Mouse (Mus musculus): ENCODE measurements around the gene Galm.
A peak's percentile ranks its signal among the peaks of the same experiment; 100 is the strongest.

Galm gene

DNA sequence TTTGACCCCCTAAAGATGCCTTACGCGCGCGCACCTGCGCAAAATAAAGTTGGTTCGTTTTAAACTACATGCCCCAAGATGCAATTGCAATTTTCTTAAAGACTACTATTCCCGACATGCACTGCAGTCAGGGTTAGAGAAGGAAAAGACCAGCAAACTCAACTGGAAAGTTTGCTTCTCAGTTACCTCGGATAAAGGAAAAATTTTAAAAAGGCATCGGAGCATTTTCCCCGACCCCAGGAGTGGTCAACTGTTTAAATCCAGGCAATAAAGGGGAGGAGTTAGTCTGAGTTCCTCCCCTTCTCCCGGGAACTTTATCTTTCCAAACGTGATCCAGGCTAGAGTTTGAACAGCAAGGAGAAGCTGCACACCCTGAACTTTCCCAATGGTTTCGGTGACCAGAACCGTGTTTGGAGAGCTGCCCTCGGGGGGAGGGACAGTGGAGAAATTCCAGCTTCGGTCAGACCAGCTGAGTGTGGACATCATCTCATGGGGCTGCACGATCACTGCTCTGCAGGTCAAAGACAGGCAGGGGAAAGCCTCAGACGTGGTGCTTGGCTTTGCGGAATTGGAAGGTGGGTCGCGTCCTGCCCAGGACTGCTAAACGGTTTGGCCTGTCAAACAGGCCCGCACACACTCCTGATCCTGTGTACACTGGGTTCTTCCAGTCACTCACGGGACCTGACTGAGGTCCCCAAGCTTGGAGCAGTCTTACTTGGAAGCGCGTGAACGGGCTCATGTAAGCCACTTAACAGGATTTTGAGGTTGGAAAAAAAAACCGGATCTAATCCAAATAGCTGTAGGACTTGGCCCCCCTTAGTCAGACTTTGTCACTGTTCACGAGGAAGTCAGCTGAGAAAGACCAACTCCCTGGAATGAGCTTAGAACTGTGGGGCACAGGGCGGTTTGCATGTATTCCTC, at the start of gene Galm:
Galm (plus strand) TSS at position 141 of the 921 bp plus-strand sequence.
- peak; percentile 67 for DNase-seq (ENCODE audit: low read depth, low spot score)

DNA sequence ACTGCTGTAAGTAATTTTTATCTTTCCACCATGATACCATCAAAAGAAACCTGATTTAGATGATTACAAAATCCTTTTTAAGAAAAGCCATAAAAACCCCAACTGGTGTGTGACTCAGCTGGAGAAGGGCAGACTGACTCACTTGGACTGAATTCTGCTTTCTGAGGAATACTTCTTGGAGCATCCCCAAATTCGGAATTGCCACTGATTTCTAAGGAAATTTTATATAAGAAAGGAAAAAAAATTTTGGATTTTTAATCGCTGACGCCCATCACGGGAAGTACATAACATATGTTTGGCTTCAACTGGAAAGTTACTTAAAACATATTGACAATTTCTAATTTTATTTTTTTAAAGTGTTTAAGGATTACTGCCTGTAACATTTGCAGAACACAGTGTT, 48.5 kb upstream of the Galm start:
- DNase-seq (ENCODE audit: low read depth, low spot score), result no peak

DNA sequence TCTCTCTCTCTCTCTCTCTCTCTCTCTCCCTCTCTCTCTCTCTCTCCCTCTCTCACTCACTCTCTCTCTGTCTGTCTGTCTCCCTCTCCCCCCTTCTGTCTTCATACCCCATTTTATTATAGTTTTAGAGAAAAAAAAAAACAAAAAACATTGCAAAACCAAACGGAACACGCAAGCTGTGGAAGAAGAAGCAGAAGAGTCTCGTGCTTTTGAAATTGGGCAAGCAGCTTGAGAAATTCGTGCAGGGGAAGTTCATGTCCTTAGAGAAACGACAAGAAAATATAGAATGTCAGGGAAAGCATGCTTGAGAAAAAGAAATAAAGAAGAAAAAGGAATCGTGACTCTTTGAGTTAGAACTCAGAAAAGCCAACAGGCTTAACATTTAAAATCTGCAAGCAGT, 44.0 kb upstream of the Galm start:
- no peak for DNase-seq (ENCODE audit: low read depth, low spot score)

DNA sequence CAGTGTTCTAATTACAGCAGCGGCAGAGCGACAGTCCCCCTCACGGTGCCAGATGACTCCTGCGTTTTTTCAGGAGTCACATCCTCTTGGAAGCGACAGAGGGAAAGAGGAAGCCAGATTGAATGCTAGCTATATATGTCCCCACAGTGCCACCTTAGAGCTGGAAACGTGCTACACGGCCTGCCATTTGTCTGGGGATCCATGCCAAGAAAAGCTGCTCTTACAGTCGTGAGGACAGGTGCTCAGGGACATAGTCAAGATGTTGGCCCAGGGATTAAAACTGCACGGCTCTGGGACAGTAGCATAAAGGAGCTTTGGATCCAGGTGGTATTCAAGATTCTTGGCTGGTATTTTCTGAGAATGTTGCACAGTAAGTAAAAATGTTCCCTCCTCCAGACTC, 42.8 kb upstream of the Galm start:
- DNase-seq (ENCODE audit: low read depth, low spot score), result no peak

DNA sequence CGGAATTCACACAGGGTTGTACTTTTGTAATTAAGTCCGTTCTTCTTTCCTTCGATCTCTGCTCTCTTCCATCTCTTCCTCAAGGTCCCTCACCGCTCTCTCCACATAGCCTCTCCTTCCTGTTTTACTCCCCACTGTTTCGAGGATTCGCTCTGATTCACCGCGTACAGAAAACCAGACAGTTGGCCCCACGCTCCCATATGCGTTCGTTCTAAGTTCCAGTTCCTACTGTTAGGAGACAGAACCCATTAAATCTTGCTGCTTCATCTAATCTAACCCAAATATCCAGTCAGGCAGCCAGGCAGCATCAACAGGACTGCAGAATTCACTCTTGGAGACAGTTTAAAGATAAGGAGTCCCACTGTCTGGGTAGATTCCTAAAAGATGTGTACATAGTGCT, 40.7 kb upstream of the Galm start:
- DNase-seq (ENCODE audit: low read depth, low spot score), result no peak

DNA sequence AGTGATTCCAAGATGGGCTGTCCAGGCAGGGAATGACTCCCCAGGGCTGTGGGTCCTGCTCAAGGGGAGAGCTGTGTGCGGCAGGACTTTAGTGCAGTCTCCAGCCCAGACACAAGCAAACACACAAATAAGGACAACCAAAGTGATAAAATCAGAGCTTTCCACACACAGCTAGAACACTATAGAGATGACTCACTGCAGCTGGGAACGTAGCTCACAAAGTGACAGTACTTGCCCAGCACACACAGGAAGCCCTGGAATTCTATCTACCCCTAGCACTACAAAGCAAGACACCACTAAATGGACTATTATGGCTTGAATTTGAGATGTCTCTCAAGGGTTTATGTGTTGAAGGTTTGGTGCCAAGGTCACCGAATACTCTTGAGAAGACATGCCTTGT, 39.1 kb upstream of the Galm start:
- DNase-seq (ENCODE audit: low read depth, low spot score), result no peak

DNA sequence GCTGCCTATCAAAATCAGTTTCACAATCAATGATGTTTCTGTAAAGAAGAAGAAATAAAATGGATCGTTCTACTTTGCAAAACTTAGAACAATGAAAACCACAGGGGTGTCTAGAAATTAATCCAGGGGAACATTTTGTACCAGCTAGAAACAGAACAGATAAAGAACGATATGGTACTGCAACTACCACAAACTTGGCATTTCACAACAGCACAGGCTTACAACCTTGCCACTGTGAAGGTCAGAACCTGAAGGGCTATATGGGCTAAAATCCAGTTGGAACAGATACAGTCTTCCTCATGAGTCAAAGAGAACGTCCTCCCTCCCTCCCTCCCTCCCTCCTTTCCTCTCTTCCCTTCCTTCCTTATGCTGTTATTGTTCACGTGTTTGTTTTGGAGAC, 36.7 kb upstream of the Galm start:
- DNase-seq (ENCODE audit: low read depth, low spot score), result no peak

DNA sequence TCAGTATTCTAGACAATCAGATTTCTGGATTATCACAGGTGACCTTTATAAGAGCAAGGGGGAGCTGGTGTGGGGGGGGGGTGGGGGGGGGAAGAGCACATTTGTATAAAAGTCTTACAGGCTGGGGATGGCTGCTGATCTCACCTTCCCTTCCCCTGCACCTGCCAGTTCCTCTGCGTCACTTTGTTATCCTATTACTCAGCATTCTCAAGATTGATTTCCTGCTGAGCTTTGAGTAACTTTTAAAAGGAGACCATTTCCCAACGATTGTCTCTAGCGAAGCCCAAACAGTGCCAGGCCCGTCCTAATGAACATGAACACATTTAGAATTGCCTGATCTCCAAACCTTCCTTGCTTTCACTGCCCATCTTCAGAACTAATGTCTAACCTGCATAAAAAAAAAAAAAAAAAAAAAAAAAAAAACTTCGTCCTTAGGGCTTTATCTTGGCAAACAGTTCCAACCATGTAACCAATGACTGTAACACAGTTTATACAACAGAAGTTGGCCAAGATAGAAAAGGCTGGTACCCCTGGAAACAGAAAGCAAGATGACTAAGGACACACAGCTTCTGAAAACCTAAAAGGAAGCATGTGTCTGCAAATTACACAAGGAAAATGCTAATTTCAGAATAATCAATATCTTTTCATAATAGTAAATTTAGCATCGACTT, 35.3 kb upstream of the Galm start:
- peak; percentile 42 for DNase-seq (ENCODE audit: low read depth, low spot score)

DNA sequence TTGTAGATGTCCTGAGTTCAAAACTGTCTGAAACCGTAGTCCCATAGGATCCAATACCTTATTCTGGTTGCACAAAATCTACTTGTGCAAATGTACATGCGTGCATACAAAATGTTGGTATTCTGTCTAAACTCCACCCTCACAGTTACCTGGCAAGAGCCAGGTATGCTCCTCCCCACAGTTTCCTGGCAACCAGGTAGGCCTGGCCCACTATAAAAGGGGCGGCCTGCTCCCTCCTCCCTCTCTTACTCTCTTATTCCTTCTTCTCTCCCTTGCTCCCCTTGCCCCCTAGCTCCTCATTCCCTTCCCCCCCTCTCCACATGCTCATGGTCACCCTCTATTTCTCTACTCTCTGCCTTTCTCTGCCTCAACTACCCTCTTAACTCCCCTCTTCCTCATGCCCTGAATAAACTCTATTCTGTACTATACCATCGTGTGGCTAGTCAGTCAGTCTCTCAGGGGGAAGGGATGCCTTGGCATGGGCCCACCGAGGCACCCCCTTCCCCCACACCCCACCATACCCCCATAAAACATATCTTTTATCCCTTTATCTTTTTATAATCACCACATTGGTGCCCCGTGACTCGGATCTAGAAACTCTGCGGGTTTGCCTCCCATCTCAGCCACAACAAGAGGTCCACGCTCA, 31.9 kb upstream of the Galm start:
- no peak for DNase-seq (ENCODE audit: low read depth, low spot score)

DNA sequence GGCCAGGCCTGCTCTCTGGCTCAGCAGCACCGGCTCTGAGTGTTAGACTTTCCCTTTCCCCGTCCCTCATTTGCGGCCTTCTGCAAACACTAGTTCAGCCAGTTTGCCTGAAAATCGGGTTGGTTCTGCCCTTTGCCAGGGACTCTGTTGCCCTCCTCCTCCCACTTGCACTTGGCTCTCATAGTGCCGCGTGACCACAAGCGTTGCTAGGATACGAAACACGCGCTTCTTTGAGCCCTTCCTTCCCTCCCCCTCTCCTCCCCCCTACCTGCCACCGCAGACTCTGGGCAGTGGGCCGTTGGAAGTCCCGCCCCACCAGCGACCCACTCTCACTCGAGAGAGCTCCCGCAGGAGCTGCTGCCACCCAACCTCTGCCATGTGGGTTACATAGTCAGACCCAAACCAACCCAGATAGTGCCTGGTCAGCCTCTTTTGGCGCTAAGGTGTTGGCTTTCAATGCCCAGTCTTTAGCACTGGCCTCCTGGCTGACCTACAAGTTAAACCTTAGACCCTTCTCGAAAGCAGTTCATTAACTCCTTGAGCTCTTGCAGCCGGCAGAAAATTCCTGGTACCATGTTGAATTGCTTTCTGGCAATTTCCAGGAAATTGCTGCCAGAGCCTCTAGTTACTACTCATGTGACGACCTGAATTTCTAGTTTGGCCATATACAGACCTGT, 31.1 kb upstream of the Galm start:
- DNase-seq (ENCODE audit: low read depth, low spot score), result peak; percentile 75

DNA sequence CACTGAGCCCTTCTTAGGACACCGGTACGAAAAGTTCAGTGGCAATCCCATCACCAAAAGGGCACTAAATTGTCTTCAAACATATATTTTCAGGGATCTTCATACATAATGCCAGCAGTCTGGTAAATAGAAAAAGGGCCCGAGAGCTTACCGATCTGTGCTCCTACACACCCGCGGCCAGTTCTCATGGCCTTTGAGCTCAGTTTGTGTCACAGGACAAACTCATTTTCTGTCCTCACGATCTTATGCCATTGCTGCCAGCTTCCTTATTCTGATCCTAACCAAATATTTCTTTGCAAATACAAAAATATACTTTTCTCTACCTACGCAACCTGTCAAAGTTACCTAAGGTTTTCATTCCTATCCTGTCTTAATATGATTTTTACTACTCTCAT, 30.6 kb upstream of the Galm start:
- DNase-seq (ENCODE audit: low read depth, low spot score), result no peak

DNA sequence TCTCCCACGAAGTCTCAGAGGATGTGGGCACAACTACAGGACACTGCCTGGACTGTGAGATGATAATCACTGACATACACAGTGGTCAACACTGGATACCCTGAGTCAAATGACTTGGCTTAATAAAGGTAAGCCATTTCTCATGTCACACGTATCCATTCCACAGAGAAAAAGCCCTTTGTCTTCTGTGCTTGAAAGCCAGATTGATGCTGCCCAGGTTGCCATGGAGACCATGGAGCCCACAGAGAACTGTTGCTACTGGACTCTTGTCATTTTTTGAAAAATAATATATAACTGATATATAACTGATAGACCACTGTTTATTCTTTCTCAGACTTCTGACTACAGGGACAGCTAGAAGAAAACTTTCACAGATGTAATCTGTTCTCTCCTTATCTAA, 30.1 kb upstream of the Galm start:
- no peak for DNase-seq (ENCODE audit: low read depth, low spot score)

DNA sequence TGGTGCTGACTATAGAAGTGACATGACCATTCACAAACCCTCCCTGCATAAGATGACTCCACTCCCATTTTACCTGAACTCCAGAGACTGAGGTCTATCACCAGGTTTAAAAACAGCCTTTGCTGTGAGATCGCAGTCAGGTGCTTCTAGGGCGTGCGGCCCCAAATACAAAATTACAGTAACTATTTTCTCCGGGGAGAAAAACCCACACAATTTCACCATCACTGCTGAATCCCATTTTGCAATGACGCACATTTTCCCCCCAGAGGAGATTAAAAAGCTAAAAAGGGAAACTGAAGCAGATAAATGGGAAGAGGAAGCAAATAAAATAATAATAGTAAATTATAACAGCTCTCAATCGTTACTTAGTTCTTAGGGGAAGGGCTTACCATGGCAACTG, 27.4 kb upstream of the Galm start:
- DNase-seq (ENCODE audit: low read depth, low spot score), result no peak

DNA sequence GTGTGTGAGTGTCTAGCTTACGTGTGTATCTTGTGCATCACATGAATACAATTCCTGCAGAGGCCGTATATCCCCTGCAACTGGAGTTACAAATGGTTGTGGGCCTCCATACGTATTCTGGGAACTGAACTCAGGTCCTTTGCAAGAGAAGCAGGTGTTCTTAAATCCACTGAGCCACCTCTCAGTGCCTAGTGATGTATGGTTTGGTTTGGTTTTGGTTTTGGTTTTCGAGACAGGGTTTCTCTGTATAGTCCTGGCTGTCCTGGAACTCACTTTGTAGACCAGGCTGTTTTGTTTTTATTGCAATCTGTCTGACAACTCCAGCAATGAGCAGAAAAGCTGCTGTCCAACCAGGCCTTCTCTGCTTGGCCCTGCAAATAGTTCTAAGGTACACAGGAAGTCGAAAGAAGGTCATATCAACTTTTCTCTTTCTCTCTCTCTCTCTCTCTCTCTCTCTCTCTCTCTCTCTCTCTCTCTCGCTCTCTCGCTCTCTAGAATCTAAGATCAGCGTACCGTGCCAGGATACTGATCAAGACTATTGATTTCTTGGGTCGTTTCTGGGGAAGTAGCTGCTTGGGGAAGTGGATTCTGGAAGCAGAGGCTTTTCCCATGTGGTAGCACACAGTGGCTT, 21.8 kb upstream of the Galm start:
- no peak for DNase-seq (ENCODE audit: low read depth, low spot score)

DNA sequence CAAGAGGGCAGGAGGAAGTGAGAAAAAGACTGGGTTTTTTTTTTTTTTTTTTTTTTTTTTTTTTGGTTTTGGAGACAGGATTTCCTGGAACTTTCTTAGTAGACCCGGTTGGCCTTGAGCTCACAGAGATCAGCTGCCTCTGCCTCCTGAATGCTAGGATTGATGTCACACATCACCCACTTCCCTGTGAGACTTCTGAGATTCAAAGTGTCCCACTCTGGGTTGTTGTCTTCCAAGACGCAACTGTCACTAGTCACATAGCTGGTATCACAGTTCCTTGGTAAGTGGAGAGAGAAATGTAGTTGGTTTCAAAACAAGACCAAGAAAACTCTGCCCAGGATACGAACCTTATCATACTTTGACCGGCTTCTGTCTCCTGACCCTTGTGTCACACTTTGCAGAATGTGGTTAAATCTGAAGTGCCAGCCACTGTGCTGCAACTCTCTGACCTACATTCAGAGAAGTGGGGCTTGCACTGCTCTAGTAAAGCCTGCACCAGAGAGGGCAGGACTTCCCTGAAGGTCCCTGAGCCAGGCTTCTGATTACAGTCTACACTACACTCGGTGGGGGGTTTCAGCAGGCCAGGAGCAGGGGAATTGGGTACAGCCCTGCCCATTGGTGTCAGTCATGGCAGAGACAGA, 14.5 kb upstream of the Galm start:
- DNase-seq (ENCODE audit: low read depth, low spot score), result no peak

DNA sequence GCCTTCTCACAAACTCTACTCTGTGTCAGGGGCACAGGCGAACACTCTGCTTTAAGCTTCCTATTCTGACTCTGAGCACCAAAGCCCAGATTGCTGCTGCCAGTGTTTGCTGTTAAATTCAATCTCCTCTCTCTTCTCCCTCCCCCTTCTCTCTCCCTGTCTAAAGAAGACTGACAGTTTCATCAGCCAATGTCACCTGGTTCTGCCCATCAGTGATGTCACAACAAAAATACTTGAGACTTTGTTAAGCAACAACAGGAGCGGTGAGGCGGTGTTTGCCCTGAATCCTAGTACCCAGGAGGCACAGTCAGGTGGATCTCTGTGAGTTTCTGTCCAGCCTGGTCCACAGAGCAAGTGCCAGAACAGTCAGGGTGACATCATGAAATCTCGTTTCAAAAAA, 13.8 kb upstream of the Galm start:
- DNase-seq (ENCODE audit: low read depth, low spot score), result no peak

DNA sequence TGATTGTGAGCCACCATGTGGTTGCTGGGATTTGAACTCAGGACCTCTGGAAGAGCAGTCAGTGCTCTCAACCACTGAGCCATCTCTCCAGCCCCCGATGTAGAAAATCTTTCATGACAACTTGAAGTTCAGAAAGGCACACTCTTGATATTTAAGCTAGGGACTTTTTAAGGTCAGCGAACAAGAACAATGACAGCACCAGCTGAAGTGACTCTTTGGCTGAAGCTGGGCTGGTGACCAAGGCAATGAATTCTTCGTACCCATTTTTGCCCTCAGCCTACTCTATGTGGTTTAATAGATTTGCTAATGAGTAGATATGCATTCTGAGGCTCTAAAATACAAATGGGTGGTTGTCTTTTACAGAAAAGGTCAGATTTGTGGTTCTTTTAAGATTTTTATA, 6.9 kb upstream of the Galm start:
- DNase-seq (ENCODE audit: low read depth, low spot score), result no peak

DNA sequence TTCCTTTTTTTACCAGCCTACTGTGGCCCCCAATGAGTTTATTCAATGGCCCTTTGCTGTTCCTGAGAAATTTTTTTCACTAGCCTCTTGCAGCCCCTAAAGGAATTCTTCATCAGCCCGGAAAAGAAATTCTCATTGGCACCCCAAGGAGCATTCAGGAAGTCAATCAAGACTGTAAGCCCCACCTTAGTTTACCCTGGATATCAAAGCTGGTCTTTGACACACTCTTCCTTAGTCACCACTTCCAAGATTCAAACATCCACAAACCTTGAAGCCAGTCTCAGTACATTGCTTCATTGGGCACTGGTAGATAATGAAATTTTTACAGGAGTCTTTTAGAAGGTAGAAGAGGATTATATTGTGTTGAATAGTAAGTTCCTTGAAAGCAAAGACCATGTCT, 5.4 kb upstream of the Galm start:
- no peak for DNase-seq (ENCODE audit: low read depth, low spot score)

DNA sequence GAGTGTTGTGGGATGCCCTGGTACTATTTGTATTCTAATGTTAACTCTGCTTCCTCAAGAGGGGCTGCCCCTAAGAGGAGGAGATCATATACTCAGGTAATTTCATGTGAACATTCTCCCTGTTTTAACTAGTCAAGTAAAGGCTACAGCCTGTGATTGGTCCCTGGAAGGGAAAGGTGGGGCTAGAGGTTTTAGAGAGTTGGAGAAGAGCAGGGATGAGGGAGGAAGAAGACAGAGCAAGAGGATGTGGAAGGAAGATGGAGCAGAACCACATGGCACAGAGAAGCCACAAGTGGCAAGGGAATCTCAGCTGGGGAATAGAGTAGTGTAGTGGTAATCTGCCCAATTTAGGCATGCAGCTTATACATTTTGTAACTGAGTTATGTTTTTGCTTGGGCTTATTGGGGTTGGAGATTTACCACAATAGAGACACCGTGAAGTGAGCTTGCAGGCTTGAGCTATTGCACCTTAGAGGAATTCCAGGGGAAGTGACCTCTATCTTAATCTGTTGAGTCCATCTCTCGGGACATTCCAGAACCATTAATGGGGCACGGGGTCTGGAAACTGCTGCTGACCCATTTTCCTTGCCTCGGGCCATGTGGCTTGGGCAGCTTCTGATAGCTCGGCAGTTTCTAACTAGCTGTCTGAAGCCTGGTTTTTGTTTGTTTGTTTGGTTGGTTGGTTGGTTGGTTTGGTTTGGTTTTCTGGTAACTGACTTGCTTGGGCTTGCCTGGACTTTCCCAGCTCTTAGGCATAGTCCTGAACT, 2.1 kb upstream of the Galm start:
- no peak for DNase-seq (ENCODE audit: low read depth, low spot score)

DNA sequence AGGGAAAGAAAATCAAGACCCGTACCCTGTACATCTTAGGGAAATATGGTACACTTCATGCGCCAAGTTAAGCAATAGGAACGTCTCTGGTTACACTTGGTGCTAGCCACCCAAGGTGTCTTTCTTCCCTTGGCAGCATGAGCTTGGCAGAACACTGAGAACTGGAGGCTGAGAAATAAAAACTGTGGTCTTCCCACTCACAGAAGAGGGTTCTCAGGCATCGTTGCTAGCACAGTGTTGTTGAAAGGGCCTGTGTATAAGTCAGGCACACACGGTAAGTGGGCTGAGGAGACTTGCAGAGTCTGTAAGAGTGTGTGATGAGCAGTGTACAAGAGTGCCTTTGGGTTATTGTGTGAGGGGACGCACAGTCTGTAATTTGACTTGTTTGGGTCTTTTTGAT, 1.1 kb upstream of the Galm start:
- no peak for DNase-seq (ENCODE audit: low read depth, low spot score)
